Mouse (Mus musculus) embryonic facial prominence, embryonic 15.5 days (tissue): ENCODE measurements around the gene Gna13. TPM values are rescaled to one million over a fixed set of nuclear protein-coding genes. Genes with fewer than 3 reads are reported as not detected.

Experiments used
- polyA plus RNA-seq: library from polyadenylated mRNA; unstranded; fragments of >200 nt; fragmentation: Nextera tagmentation; extraction: Ambion mirVana; gene quantifications from 2 replicates; pipeline ENCODE4 v1.2.1, GENCODE M21; 2015

Gna13 gene
- polyA plus RNA-seq, 1 experiment from 2014 or later = 25.6 TPM

Other genes with a start within 250 kb of the Gna13 start
- gene E030025P04Rik, start 218.5 kb upstream of the Gna13 start, polyA plus RNA-seq = not detected in 2 replicates
- gene Rgs9, start 64.7 kb upstream of the Gna13 start, polyA plus RNA-seq = 2.1 and 2.2 TPM in 2 replicates
- gene 9930022D16Rik, start 51.1 kb downstream of the Gna13 start, polyA plus RNA-seq = not detected in 2 replicates
- gene Amz2, start 63.1 kb downstream of the Gna13 start, polyA plus RNA-seq = 45.5 and 46.5 TPM in 2 replicates
- 4.3 and 4.6 TPM in 2 replicates for gene Arsg, start 110.5 kb downstream of the Gna13 start, polyA plus RNA-seq
- 7.4 and 7.5 TPM in 2 replicates for gene Slc16a6, start 110.8 kb downstream of the Gna13 start, polyA plus RNA-seq
- gene Wipi1, start 249.1 kb downstream of the Gna13 start, polyA plus RNA-seq = 62.5 and 64.5 TPM in 2 replicates